Mouse (Mus musculus) kidney, embryonic 16.5 days (tissue): ENCODE measurements around the gene Rev1. TPM values are rescaled to one million over a fixed set of nuclear protein-coding genes. Genes with fewer than 3 reads are reported as not detected.

Experiments
- ATAC-seq: fragments of 200-750 bp; cut with Nextera tagmentation; 2 replicates; pipeline ENCODE4 v1.8.0; 2017; ENCODE audit warnings: moderate TSS enrichment; ENCODE audit not compliant: low FRiP score, low TSS enrichment
- H3K27ac ChIP-seq: fragments of 300-500 bp; sonication (generic); 2 replicates; pipeline ENCODE4 v1.5.1; 2014; ENCODE audit warnings: low read length
- H3K27me3 ChIP-seq: fragments of 300-500 bp; sonication (generic); 2 replicates; pipeline ENCODE4 v1.6.1; 2014; ENCODE audit warnings: low read length, control low read depth, mixed read lengths; ENCODE audit not compliant: insufficient read depth
- H3K36me3 ChIP-seq: fragments of 300-500 bp; sonication (generic); 2 replicates; pipeline ENCODE4 v1.6.1; 2014; ENCODE audit warnings: low read length, control low read depth, mixed read lengths; ENCODE audit not compliant: insufficient read depth
- H3K4me1 ChIP-seq: fragments of 300-500 bp; sonication (generic); 2 replicates; pipeline ENCODE4 v1.6.1; 2014; ENCODE audit warnings: low read length, control low read depth, mixed read lengths; ENCODE audit not compliant: insufficient read depth
- H3K4me2 ChIP-seq: fragments of 300-500 bp; sonication (generic); replicated peaks from 2 replicates; pipeline ENCODE4 v1.6.1; 2014; ENCODE audit warnings: low read depth, low read length
- H3K4me3 ChIP-seq: fragments of 300-500 bp; sonication (generic); 2 replicates; pipeline ENCODE4 v1.5.1; 2014; ENCODE audit warnings: mild to moderate bottlenecking, low read length
- H3K9ac ChIP-seq: fragments of 300-500 bp; sonication (generic); replicated peaks from 2 replicates; pipeline ENCODE4 v1.6.1; 2014; ENCODE audit warnings: low read length
- H3K9me3 ChIP-seq: fragments of 300-500 bp; sonication (generic); 2 replicates; pipeline ENCODE4 v1.6.1; 2016; ENCODE audit warnings: low read length, control low read depth
- WGBS: fragments of 180-500 bp; shearing (Covaris S2); extraction: QIAGEN DNeasy Blood & Tissue Kit; methylation state at CpG from one replicate; pipeline ENCODE4 v1.1.7; 2014; 5-methylcytosine and 5-hydroxymethylcytosine counted together
- polyA plus RNA-seq: library from polyadenylated mRNA; unstranded; fragments of >200 nt; fragmentation: Nextera tagmentation; extraction: Ambion mirVana; gene quantifications from 2 replicates; pipeline ENCODE4 v1.2.1, GENCODE M21; 2015

Rev1 gene
- polyA plus RNA-seq, 1 experiment from 2014 or later = 18.2 TPM

DNA sequence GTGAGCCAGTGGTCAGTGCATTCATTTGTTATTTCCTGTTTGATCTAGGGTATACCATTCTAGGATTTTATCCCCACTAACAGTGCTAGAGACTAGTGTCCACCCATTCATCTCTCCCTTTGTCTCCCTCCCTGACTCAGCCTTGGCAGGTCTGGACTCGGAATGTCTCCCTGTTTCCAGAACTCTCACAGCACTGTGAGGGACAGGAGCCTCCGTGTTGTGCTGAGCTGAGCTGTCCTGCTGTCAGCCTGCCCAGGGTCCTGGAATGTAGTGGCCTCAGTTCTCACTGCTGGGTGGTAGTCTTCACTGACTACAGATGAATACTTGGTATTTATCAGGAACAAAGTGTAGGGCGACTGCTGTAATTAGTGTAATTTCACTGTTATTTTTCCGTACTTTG lies 94.1 kb downstream of the Rev1 start:
- Histone ChIP-seq H3K9me3 (no peaks in the 10 kb centered on the region), H3K4me3 (no peak overlapping the region), H3K4me2 (no peak overlapping the region), H3K27me3 (no peaks in the 10 kb centered on the region), H3K4me1 (no peaks in the 10 kb centered on the region), H3K27ac (no peak overlapping the region), H3K9ac (no peak overlapping the region), H3K36me3 (peaks cover 55% of the 10 kb centered on the region)
- WGBS = 91% methylated on average over 4 of the region's 4 CpGs
- no peak for ATAC-seq

DNA sequence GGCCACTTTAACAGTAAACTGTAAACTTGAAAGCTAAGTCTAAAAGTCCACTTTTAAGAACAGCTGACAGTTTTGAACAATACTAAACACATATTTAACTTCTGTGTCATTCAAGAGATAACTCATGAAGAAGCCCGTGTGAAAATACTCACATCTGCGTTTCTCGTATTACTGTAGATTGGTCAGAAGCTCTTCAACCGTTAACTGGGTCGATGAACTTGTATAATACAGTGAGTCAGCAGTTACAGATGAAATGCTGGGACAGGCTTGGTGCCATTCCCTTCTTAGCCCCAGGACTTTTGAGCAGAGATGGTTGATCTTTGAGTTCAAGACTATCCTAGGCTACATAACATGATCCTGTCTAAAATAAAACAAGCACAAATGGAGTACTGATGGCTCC lies 98.2 kb downstream of the Rev1 start:
- Histone ChIP-seq H3K4me1 (no peaks in the 10 kb centered on the region), H3K4me3 (no peak overlapping the region), H3K9ac (no peak overlapping the region), H3K27ac (no peak overlapping the region), H3K9me3 (no peaks in the 10 kb centered on the region), H3K36me3 (peaks cover 33% of the 10 kb centered on the region), H3K4me2 (no peak overlapping the region), H3K27me3 (no peaks in the 10 kb centered on the region)
- no peak for ATAC-seq
- WGBS = 84% methylated on average over 5 of the region's 5 CpGs

DNA sequence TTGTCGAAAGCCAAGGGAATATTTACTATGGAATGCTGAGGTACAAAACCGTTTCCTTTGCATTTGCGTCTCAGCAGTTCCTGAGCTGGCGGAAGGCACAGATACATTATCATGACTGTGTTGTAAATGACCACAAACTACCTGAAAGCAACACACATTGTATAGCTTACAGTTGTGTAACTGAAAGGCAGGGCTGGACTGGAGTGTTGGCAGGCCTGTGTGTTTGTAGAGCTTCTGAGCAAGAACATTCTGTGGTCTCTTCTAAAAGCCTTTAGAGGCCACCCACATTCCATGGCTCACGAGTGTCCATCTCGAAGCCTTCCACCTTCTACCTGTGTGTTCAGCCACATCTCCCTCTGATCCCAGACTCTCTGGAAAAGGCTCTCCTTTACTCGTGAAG lies 102.3 kb downstream of the Rev1 start:
- no peak overlapping the region for H3K9ac ChIP-seq
- H3K36me3 ChIP-seq = peaks cover 20% of the 10 kb centered on the region
- H3K4me1 ChIP-seq = no peaks in the 10 kb centered on the region
- no peak overlapping the region for H3K4me3 ChIP-seq
- H3K27me3 ChIP-seq = no peaks in the 10 kb centered on the region
- 95% methylated on average over 7 of the region's 7 CpGs for WGBS
- ATAC-seq = no peak
- H3K27ac ChIP-seq = no peak overlapping the region
- H3K9me3 ChIP-seq = no peaks in the 10 kb centered on the region
- H3K4me2 ChIP-seq = no peak overlapping the region

DNA sequence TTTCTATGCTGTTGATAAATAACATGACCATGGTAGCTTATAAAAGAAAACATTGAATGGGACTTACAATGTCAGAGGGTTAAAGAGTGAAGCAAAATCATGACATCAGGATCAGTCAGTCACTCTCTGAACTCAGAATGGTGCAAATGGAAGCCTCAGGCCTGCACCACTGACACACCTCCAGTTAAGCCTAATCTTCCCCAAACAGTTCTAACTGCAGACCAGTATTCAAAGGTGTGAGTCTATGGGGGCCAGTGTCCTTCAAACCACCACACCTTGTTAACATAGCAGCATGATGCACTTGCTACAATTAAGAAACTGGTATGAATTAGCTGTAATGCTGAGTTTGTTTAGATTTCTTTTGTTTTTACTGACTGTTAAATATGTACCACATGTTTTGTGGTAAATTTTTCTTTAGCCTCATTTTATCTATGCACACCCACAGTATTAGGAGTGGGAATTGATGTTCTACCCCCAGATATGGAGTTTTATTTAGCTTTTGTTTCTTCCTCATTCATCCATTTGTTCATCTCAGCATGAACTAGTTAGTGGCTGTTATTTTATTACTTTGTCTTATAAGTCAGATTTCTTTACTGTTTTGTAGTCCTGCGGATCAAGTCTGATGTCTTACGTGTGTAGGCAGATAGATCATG lies 114.9 kb downstream of the Rev1 start:
- H3K4me2 ChIP-seq = no peak overlapping the region
- 95% methylated on average over 2 of the region's 2 CpGs for WGBS
- no peak for ATAC-seq

DNA sequence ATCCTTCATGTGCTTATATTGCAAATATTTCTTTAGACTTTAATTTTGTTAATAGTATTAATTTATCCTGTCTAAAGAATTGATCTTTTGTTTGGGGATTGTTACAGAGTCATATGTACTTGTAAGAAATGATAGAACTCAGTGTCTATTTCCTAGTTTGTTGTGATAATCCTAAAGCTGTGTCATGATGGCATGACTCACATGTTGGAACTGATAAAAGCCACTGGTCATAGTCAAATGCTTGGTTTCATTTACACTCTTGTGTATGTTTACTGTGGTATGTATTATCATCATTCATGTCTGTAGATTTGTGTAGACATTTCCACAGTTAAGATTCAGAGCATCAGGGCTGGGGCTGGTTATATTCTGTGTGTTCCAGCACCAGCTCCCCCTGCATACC lies 117.1 kb downstream of the Rev1 start:
- no peaks in the 10 kb centered on the region for H3K36me3 ChIP-seq
- no peak for ATAC-seq
- H3K4me1 ChIP-seq = no peaks in the 10 kb centered on the region
- no peak overlapping the region for H3K9ac ChIP-seq
- H3K27me3 ChIP-seq = no peaks in the 10 kb centered on the region
- H3K4me2 ChIP-seq = no peak overlapping the region
- H3K27ac ChIP-seq = no peak overlapping the region
- H3K4me3 ChIP-seq = no peak overlapping the region
- H3K9me3 ChIP-seq = no peaks in the 10 kb centered on the region

More for the DNA sequence above, 114.9 kb downstream of the Rev1 start:
- no peak overlapping the region for H3K27ac ChIP-seq
- H3K9ac ChIP-seq = no peak overlapping the region
- H3K27me3 ChIP-seq = no peaks in the 10 kb centered on the region
- H3K9me3 ChIP-seq = no peaks in the 10 kb centered on the region
- H3K4me1 ChIP-seq = no peaks in the 10 kb centered on the region
- H3K4me3 ChIP-seq = no peak overlapping the region
- H3K36me3 ChIP-seq = peaks cover 5% of the 10 kb centered on the region; the same call in 1 of the 2 replicates

DNA sequence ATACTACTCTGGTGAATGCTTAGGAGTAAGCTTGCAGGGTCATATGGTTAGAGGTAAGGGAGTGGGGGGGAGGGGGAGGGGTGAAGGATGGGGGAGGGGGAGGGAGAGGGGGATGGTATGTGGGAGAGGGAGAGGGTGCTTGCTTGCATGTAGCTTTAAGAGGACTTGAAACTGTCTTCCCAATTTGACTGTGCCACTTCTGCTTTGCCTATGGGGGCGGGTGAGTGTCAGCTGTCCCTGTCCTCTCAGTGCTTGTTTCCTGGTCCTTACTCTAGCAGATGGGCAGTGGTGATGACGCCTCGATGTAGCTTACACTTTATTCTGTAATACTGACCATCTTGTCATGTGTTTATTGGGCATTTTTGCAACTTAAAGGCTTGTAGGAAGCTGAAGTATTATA lies 117.5 kb downstream of the Rev1 start:
- no peaks in the 10 kb centered on the region for H3K27me3 ChIP-seq
- ATAC-seq = no peak
- H3K4me1 ChIP-seq = no peaks in the 10 kb centered on the region
- no peak overlapping the region for H3K4me2 ChIP-seq
- H3K9me3 ChIP-seq = no peaks in the 10 kb centered on the region
- H3K27ac ChIP-seq = no peak overlapping the region
- no peak overlapping the region for H3K9ac ChIP-seq
- WGBS = 93% methylated on average over 3 of the region's 3 CpGs
- no peaks in the 10 kb centered on the region for H3K36me3 ChIP-seq
- H3K4me3 ChIP-seq = no peak overlapping the region

DNA sequence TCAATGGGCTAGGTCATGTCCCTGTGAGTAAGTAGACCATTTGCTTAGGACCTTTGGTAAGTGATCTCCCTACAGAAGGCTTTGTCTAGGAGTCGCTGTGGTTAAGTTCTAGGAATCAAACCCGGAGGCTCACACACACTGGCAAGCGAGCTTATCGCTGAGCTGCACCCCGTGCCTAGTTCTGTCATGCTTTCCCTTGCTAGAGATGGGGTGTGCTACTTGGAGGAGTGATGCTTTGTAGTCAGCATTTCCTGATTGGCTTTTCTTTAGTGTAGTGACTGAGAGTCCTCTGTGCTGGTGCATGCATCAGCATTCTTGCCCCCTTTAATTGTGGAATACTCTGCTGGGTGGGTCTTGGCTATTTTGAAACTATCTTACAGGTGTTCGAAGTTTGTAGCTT lies 118.0 kb downstream of the Rev1 start:
- WGBS = 83% methylated on average over 6 of the region's 6 CpGs
- Histone ChIP-seq H3K9me3 (no peaks in the 10 kb centered on the region), H3K4me3 (no peak overlapping the region), H3K27me3 (no peaks in the 10 kb centered on the region), H3K27ac (no peak overlapping the region), H3K4me2 (no peak overlapping the region), H3K36me3 (no peaks in the 10 kb centered on the region), H3K9ac (no peak overlapping the region), H3K4me1 (no peaks in the 10 kb centered on the region)
- ATAC-seq = no peak

DNA sequence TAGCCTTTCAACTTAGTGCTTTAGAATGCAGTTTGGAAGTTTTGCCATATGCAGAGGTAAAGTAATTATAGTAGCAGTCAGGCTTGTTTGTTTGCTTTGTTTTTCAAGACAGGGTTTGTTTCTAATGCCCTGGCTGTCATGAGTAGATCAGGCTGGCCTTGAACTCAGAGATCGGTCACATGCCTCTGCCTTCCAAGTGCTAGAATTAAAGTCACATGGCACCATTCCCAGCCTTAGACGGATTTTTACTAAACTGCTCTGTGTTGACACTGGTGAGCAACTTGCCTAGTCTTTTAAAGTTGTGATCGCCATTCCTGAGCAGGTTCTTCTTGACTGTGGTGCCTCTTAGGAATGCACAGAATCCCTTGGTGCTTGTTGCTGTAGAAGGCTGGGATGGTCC lies 122.9 kb downstream of the Rev1 start:
- no peaks in the 10 kb centered on the region for H3K36me3 ChIP-seq
- H3K4me3 ChIP-seq = no peak overlapping the region
- H3K9ac ChIP-seq = no peak overlapping the region
- H3K4me2 ChIP-seq = no peak overlapping the region
- ATAC-seq = no peak
- H3K27ac ChIP-seq = no peak overlapping the region
- H3K9me3 ChIP-seq = no peaks in the 10 kb centered on the region
- 71% methylated on average over 3 of the region's 3 CpGs for WGBS
- no peaks in the 10 kb centered on the region for H3K27me3 ChIP-seq
- H3K4me1 ChIP-seq = no peaks in the 10 kb centered on the region

DNA sequence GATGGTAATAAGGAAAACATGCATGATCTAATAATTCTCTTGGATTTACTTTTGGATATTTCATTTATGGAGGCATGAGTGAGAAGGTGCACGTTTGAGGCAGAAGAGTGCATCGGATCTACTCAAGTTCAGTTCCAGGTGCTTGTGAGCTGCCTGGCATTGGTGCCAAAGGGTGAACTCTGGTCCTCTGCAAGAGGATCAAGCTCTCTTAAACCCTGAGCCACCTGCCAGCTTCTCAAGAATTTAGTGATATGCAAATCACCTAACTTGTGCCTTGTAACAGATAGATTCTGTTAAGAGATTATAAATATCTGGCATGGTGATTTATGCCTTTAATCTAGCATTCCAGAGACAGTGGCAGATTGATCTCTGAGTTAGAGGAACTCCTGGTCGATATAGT lies 126.6 kb downstream of the Rev1 start:
- peaks cover 11% of the 10 kb centered on the region for H3K4me1 ChIP-seq
- H3K9me3 ChIP-seq = no peaks in the 10 kb centered on the region
- ATAC-seq = no peak
- H3K4me2 ChIP-seq = no peak overlapping the region
- no peaks in the 10 kb centered on the region for H3K27me3 ChIP-seq
- H3K4me3 ChIP-seq = no peak overlapping the region
- H3K27ac ChIP-seq = no peak overlapping the region
- H3K36me3 ChIP-seq = no peaks in the 10 kb centered on the region
- WGBS = 78% methylated on average over 3 of the region's 3 CpGs
- H3K9ac ChIP-seq = no peak overlapping the region
